Mouse (Mus musculus) heart, adult 11 months (tissue): ENCODE measurements around the gene Grik2.
A peak's percentile ranks its signal among the peaks of the same experiment; 100 is the strongest.
"Not testable (repeated sequence)": the region's sequence is repeated elsewhere in the genome, so short reads cannot be mapped to it uniquely, and the experiment has no call there.

Source experiments
- DNase-seq: peaks from one replicate; pipeline ENCODE4 v3.0.0; 2022

The Grik2 gene

GRCm38 (mm10) chr10:49639901-49640300 lies 148.7 kb downstream of the Grik2 start:
- no peak for DNase-seq

GRCm38 (mm10) chr10:49623951-49624350 lies 164.6 kb downstream of the Grik2 start:
- DNase-seq = no peak

GRCm38 (mm10) chr10:49597652-49598051 lies 190.9 kb downstream of the Grik2 start:
- DNase-seq = no peak

- DNase-seq = no peak
Observed at GRCm38 (mm10) chr10:49573514-49573913, 215.1 kb downstream of the Grik2 start.

GRCm38 (mm10) chr10:49559872-49560407 lies 228.6 kb downstream of the Grik2 start:
- DNase-seq = no peak

GRCm38 (mm10) chr10:49542249-49542648 lies 246.3 kb downstream of the Grik2 start:
- DNase-seq = no peak

- no peak for DNase-seq
Observed at GRCm38 (mm10) chr10:49519752-49520151, 268.8 kb downstream of the Grik2 start.

- no peak for DNase-seq
Observed at GRCm38 (mm10) chr10:49500628-49501027, 287.9 kb downstream of the Grik2 start.

GRCm38 (mm10) chr10:49497302-49497701 lies 291.3 kb downstream of the Grik2 start:
- DNase-seq = no peak

GRCm38 (mm10) chr10:49481439-49481838 lies 307.1 kb downstream of the Grik2 start:
- no peak for DNase-seq

- DNase-seq = no peak
Observed at GRCm38 (mm10) chr10:49480085-49480749, 308.3 kb downstream of the Grik2 start.

- no peak for DNase-seq
Observed at GRCm38 (mm10) chr10:49473613-49474012, 315.0 kb downstream of the Grik2 start.

GRCm38 (mm10) chr10:49456791-49457190 lies 331.8 kb downstream of the Grik2 start:
- DNase-seq = no peak

GRCm38 (mm10) chr10:49453535-49453934 lies 335.0 kb downstream of the Grik2 start:
- DNase-seq = no peak

GRCm38 (mm10) chr10:49441369-49441768 lies 347.2 kb downstream of the Grik2 start:
- no peak for DNase-seq

GRCm38 (mm10) chr10:49437057-49437456 lies 351.5 kb downstream of the Grik2 start:
- peak; percentile 46 for DNase-seq

- no peak for DNase-seq
Observed at GRCm38 (mm10) chr10:49436301-49436700, 352.3 kb downstream of the Grik2 start.

- DNase-seq = no peak
Observed at GRCm38 (mm10) chr10:49432825-49433224, 355.7 kb downstream of the Grik2 start.

- not testable (repeated sequence) for DNase-seq
Observed at GRCm38 (mm10) chr10:49417206-49417605, 371.4 kb downstream of the Grik2 start.

- DNase-seq = no peak
Observed at GRCm38 (mm10) chr10:49382996-49383395, 405.6 kb downstream of the Grik2 start.

GRCm38 (mm10) chr10:49381852-49382251 lies 406.7 kb downstream of the Grik2 start:
- DNase-seq = no peak

- no peak for DNase-seq
Observed at GRCm38 (mm10) chr10:49368601-49369000, 420.0 kb downstream of the Grik2 start.

- peak; percentile 48 for DNase-seq
Observed at GRCm38 (mm10) chr10:49365262-49365661, 423.3 kb downstream of the Grik2 start.

GRCm38 (mm10) chr10:49322413-49322812 lies 466.2 kb downstream of the Grik2 start:
- no peak for DNase-seq

- DNase-seq = no peak
Observed at GRCm38 (mm10) chr10:49319880-49320279, 468.7 kb downstream of the Grik2 start.
